Mouse (Mus musculus) layer of hippocampus, adult 11-12 months (tissue): ENCODE measurements around the gene Etd.
"Not testable (repeated sequence)": the region's sequence is repeated elsewhere in the genome, so short reads cannot be mapped to it uniquely, and the experiment has no call there.

Experiments used
- DNase-seq: peaks from one replicate; pipeline ENCODE4 v3.0.0; 2022; ENCODE audit warnings: low spot score

Etd gene

DNA sequence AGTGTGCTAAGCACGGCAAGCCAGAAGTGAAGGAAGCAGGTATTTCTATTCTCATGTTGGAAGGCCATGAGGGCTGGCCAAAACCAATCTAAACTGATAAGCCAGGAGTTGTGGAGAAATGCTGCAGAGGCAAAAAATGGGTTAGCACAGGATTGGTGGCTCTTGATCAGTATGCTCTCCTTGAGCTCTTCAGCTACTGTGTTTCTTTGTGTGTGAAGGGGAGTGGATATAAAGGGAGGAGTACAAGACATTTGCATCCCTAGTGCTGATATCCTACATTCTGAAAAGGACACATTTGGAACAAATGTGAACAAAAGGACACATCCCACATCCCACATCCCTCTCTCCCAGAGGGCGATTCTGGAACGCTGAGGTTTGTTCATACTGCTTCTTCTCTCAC lies at the start of gene Etd:
Gene Etd, plus strand, starts transcription at position 301 of the 400 bp plus-strand sequence.
- DNase-seq: no peak

DNA sequence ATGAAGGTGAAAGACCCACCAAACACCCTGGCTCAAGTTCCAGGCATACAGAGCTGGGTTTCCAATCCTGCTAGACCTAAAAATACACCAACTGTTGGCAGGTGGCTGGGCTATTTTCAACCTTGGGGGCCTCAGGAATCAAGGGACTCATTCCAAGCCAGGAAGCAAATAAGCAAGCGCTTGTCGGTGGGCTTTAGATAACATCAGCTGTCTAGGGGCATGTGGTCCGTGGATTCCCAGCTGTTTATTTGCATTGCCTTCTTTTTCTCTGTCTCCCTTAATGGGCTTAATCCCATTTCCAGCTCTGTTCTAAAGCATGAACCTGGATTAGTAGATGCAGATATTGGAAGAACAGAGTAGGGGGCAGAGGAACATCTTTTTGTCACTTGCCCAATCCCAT lies 48.4 kb upstream of the Etd start:
- DNase-seq: no peak

GRCm38 (mm10) chrX:53432888-53433287 lies 1.8 kb upstream of the Etd start:
- peak; percentile 3 for DNase-seq

- DNase-seq: peak; percentile 2
Observed at GRCm38 (mm10) chrX:53459573-53459972, 24.9 kb downstream of the Etd start.

- DNase-seq: not testable (repeated sequence)
Observed at GRCm38 (mm10) chrX:53464194-53464593, 29.5 kb downstream of the Etd start.
